Mouse (Mus musculus) right cerebral cortex, postnatal 14 days (tissue): ENCODE results near the gene Arsb.
"Not testable (repeated sequence)": the region's sequence is repeated elsewhere in the genome, so short reads cannot be mapped to it uniquely, and the experiment has no call there.

Experiments used
- DNase-seq: peaks from one replicate; pipeline ENCODE4 v3.0.0; 2022

Gene Arsb

GRCm38 (mm10) chr13:93924735-93925432, 153.5 kb downstream of the Arsb start:
- DNase-seq: no peak

GRCm38 (mm10) chr13:93930561-93931340, 159.3 kb downstream of the Arsb start:
- DNase-seq: peak; percentile 47

DNA sequence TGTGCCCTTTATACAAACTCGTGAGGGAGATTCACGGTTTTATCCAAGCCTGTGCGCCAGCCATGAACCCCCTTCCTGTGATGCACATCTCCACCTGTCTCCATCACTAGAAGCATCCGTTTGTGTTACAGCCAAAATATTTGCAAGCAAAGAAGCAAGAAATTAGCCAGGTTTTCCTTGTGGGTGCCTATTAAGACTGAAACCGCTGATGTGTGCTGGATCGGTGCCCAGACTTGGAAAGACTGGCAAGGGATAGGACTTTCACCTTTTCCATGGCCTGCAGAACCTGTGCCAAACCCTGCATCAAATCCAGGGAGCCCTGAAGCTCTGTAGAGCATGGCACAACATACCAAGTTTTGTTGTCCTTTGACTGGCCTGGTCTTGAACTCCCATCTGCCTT, 165.0 kb downstream of the Arsb start:
- DNase-seq: no peak

GRCm38 (mm10) chr13:93938118-93938517, 166.7 kb downstream of the Arsb start:
- no peak for DNase-seq

DNA sequence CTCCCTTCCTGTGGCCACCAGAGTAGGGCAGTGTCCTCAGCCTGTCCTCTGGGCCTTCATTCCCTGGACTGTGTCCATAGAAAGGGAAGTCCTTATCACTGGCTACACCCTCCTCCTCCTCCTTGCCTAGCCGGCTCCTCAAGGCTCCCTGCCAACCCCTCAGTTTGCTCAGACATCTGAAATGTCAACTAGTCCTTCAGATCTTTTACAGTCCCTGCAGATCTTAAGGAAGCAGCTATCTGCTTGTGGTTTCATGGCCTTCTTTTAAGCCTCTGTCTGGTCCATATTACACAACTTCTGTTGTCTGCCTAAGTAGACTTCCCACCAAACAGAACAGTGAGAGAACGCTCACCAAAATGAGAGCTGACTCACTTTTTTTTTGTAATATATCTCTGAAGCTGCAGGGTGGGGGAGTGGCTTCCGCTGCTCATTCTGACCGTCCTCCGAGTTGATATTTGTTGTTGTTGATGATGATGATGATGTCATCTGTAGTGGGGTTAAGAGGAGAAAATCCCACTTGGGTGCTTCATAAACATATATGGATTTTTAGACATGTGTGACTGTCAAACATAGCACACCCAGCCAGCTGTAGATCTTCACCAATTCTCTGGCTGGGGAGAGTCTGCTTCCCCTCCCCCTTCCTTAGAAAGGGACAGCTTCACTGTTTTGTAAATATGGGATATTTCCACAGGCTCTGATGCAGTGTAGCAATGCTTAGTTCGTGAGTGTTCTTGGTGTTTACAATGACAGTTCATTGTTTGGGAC, 168.1 kb downstream of the Arsb start:
- no peak for DNase-seq

GRCm38 (mm10) chr13:93940742-93941531, 169.5 kb downstream of the Arsb start:
- DNase-seq: no peak

GRCm38 (mm10) chr13:93950996-93951395, 179.6 kb downstream of the Arsb start:
- DNase-seq: no peak

DNA sequence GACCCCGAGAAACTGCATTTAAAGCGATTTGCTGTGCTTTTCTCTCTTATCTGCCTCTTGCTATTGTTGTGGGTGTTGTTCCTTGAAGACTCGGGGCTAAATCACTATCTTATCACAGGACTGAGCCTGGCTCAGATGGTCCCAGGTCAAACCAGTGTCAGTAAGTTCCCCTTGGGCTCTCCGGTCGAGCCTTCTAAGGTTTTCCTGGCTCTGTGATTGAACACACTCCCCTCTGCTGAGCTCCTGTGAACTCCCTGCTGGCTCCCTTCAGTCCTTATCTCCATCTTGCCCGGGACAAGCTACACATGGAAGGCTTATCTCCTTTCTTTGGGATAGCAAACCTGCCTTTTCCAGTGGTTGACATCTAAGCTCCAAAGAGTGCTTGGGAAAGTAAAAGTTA, 180.1 kb downstream of the Arsb start:
- DNase-seq: no peak

DNA sequence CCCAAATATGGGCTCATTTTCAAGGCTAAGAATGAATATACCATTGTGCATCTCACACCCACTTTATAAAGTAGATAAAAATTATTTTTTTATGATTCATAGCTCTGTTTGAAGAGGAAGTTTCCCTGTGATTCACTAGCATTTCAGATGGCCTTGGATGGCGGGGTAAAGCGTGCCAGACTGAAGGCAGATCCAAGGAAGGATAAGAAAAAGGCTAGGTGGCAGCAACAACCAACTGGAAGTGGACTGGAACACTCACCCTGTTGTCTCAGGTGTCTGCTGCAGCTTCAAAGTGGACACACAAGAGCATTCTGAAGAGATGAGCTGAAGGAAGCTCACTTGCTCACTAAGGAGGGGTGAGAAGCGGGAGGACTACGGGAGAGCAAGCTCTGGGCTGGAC, 181.0 kb downstream of the Arsb start:
- DNase-seq: no peak

- no peak for DNase-seq
Measured at GRCm38 (mm10) chr13:93957907-93958306, 186.5 kb downstream of the Arsb start.

GRCm38 (mm10) chr13:93966271-93966670, 194.8 kb downstream of the Arsb start:
- no peak for DNase-seq

DNA sequence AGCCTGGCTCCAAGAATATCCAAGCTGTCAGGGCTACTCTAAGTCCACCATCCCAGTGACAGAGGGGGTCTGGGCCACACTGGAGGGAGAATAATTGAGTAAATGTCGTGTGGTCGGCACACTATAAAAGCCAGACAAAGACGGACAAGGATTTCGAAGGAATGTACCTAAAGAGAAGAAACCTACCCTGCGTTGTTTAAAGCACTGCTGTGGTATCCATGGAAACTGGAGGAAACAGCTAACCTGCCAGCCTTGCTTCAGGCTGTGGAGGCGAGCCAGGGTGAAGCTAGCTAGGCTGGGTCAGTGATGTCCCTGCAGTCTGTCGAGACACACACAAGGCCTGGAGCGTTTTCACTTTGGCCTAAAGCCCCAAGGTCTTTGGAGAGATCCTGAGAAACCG, 195.7 kb downstream of the Arsb start:
- peak; percentile 41 for DNase-seq

DNA sequence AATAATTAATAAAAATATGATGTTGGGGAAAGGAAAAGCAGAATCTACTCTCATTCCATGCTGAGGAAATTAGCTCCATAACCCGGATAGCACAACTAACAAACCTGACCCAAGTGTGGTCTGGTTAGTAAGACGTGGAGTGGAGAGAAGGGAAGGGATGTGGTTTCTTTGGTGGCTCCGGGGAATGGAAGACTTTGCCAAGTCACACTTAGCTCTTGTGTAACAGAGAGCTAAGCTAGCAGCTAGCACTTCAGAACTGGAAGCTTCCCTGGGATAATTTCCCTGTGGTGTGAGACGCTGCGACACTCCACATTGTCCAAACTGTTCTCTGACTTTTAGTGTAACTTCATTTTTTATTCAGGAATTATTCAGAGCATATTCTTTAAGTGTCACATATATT, 198.7 kb downstream of the Arsb start:
- DNase-seq: no peak

- DNase-seq: no peak
Measured at GRCm38 (mm10) chr13:93972423-93972822, 201.0 kb downstream of the Arsb start.

DNA sequence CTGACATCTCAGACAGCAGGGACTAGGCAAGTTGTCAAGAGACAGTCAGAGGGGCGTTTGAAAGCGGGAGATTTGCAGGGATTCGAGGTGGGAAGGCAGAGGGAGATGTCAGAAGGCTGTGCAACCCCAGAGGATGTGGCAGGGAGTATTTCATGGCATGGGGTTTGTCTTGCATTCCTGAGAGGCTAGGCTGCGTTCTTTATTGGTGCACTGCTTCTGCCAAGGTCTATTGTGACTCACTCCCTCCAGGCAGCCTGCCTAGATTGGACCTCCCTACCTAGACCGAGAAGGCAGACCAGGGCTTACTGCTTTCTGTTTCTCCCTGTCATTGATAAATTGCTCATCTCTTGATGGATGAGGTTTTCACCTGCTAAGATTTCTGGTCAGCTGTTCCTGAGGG, 204.2 kb downstream of the Arsb start:
- no peak for DNase-seq

- DNase-seq: no peak
Measured at GRCm38 (mm10) chr13:93976897-93977530, 205.6 kb downstream of the Arsb start.

- no peak for DNase-seq
Measured at GRCm38 (mm10) chr13:93978703-93979495, 207.5 kb downstream of the Arsb start.

DNA sequence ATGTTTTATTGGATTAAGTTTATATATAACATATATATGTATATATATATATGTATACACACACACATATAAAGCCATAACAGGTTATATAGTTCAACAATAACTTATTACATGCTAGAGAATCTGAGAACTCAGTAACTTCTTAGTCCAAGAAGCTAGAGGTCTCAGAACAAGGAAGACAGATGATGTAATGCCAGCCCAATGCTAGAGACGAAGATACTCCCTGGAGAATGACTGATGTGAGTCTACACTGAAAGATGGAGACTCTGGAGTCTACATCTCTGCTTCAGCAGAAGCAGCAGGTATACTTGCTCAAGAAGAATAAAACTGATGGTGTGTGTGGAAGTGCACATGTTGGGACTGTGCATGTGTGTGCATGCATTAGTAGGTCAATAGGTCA, 208.3 kb downstream of the Arsb start:
- no peak for DNase-seq

DNA sequence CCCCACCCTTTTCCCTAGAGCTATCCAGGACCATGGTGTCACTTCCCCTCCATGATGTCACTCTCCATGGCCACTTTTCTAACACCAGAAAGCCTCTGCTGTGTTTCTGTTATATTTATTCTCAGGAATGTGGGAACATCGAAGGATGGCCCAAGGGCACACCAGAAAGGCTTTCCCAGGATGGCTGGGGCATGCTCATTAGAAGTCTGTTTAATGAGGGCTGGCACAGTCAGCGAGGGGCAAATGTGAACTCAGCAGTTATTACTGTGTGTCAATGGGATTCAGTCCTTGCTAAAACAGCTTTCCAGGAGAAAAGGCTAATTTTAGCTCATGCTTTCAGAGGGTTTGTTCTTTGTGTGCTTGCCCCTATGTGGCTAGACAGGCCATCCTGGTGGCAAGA, 213.1 kb downstream of the Arsb start:
- DNase-seq: no peak

- DNase-seq: no peak
Measured at GRCm38 (mm10) chr13:93985181-93985580, 213.8 kb downstream of the Arsb start.

DNA sequence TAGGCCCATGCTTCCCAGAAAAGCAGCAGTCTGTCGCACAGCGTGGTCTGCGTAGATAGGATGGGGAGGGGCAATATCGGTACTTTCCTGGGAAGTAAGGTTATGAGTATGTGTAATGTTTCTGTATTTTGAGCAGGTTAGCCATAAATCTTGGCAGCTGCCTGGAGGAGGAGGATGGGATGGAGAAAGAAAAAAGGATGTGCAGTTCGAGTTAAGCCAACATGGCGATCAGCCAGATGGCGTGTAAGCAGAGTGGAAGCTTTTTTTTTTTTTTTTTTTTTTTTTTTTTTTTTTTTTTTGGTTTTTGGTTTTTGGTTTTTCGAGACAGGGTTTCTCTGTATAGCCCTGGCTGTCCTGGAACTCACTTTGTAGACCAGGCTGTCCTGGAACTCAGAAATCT, 214.3 kb downstream of the Arsb start:
- not testable (repeated sequence) for DNase-seq

DNA sequence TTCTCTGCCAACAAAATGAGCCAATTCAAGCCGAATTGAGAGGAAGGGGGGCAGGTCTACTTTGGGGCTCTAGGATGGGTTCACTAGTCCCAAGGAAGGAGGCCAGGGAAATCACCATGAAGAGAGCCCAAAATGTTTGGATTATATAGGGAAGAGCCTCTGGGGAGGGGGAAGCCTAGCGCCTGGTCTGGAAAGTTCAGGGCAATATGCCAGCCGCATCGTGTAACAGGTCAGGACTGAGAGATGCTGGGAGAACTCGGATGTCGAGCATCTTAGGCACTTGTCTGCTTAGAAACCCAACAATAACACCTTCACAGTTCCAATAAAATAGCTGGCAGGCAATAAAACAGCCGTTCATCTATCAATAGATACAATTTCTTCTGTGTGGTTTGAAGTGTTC, 216.2 kb downstream of the Arsb start:
- DNase-seq: no peak
